Mouse (Mus musculus) MEL (cell line): ENCODE data around the gene Nudt15. TPM values are rescaled to one million over a fixed set of nuclear protein-coding genes. Genes with fewer than 3 reads are reported as not detected.

Experiments
- DNase-seq: peaks from one replicate; pipeline ENCODE4 v3.0.0; 2011; ENCODE audit warnings: low read depth, low spot score
- H3K27ac ChIP-seq: 2 replicates; pipeline ENCODE4 v1.5.1; 2012; ENCODE audit warnings: low read depth, mild to moderate bottlenecking, control low read depth, low read length, moderate library complexity; ENCODE audit not compliant: control insufficient read depth
- H3K27me3 ChIP-seq, 2 experiments: fragments of 150-350 bp in 1 of 2; sonication (generic) in 1 of 2; 2 replicates each; pipeline ENCODE4 v1.6.1; 2012; ENCODE audit warnings: low read length in 2 of 2, mild to moderate bottlenecking in 2 of 2, improper control_type of control experiment in 1 of 2, moderate library complexity in 1 of 2; ENCODE audit not compliant: insufficient read depth in 2 of 2, control insufficient read depth in 1 of 2
- H3K36me3 ChIP-seq, 2 experiments: 2 replicates each; pipeline ENCODE4 v1.6.1; 2012 to 2014; ENCODE audit warnings: low read length in 2 of 2, improper control_type of control experiment in 1 of 2, inconsistent platforms in 1 of 2, mild to moderate bottlenecking in 1 of 2; ENCODE audit not compliant: insufficient read depth in 2 of 2, control insufficient read depth in 1 of 2
- H3K4me1 ChIP-seq, 2 experiments: fragments of 150-350 bp in 1 of 2; sonication (generic) in 1 of 2; 2 replicates each; pipeline ENCODE4 v1.6.1; 2012; ENCODE audit warnings: low read length in 2 of 2, improper control_type of control experiment in 1 of 2, mild to moderate bottlenecking in 1 of 2; ENCODE audit not compliant: insufficient read depth in 2 of 2, control insufficient read depth in 1 of 2
- H3K4me3 ChIP-seq, 2 experiments: fragments of 150-350 bp in 1 of 2; sonication (generic) in 1 of 2; 2 replicates each; pipeline ENCODE4 v1.5.1; 2012; ENCODE audit warnings: low read depth in 2 of 2, low read length in 2 of 2, mild to moderate bottlenecking in 2 of 2, moderate library complexity in 2 of 2, control low read depth in 1 of 2, improper control_type of control experiment in 1 of 2; ENCODE audit not compliant: control insufficient read depth in 1 of 2, insufficient read depth in 1 of 2
- H3K79me2 ChIP-seq: 2 replicates; pipeline ENCODE4 v1.6.1; 2012; ENCODE audit warnings: mild to moderate bottlenecking, low read length, moderate library complexity; ENCODE audit not compliant: control insufficient read depth, poor library complexity, insufficient read depth
- H3K9ac ChIP-seq: 2 replicates; pipeline ENCODE4 v1.6.1; 2012; ENCODE audit warnings: low read depth, mild to moderate bottlenecking, control low read depth, low read length, moderate library complexity; ENCODE audit not compliant: control insufficient read depth, poor library complexity, severe bottlenecking
- H3K9me3 ChIP-seq: fragments of 150-350 bp; sonication (generic); replicated peaks from 2 replicates; pipeline ENCODE4 v1.6.1; 2012; ENCODE audit warnings: mild to moderate bottlenecking, low read length, improper control_type of control experiment, moderate library complexity; ENCODE audit not compliant: insufficient read depth
- BHLHE40 ChIP-seq: IDR thresholded peaks from 2 replicates; pipeline ENCODE4 v1.6.1; 2012; ENCODE audit warnings: low read depth, mild to moderate bottlenecking, inconsistent platforms, low read length, improper control_type of control experiment, borderline replicate concordance
- EP300 ChIP-seq, 2 experiments: IDR thresholded peaks; 2 replicates each; pipeline ENCODE4 v1.6.1; 2011; ENCODE audit warnings: improper control_type of control experiment in 2 of 2, low read length in 2 of 2, low read depth in 1 of 2, mild to moderate bottlenecking in 1 of 2
- GABPA ChIP-seq: IDR thresholded peaks from 2 replicates; pipeline ENCODE4 v1.6.1; 2012; ENCODE audit warnings: low read depth, mild to moderate bottlenecking, inconsistent platforms, low read length, improper control_type of control experiment, moderate library complexity
- JUND ChIP-seq: IDR thresholded peaks from 2 replicates; pipeline ENCODE4 v1.6.1; 2011; ENCODE audit warnings: low read depth, mild to moderate bottlenecking, improper control_type of control experiment, low read length
- MAFK ChIP-seq: IDR thresholded peaks from 2 replicates; pipeline ENCODE4 v1.6.1; 2011; ENCODE audit warnings: low read depth, mild to moderate bottlenecking, low read length, improper control_type of control experiment, borderline replicate concordance
- MAZ ChIP-seq: IDR thresholded peaks from 2 replicates; pipeline ENCODE4 v1.6.1; 2012; ENCODE audit warnings: low read depth, mild to moderate bottlenecking, inconsistent platforms, low read length, improper control_type of control experiment
- MYB ChIP-seq: IDR thresholded peaks from 2 replicates; pipeline ENCODE4 v1.6.1; 2011; ENCODE audit warnings: mild to moderate bottlenecking, low read depth, low read length, improper control_type of control experiment
- MYC ChIP-seq: IDR thresholded peaks from 2 replicates; pipeline ENCODE4 v1.6.1; 2011; ENCODE audit warnings: low read depth, mild to moderate bottlenecking, low read length, improper control_type of control experiment, moderate library complexity
- NELFE ChIP-seq: IDR thresholded peaks from 2 replicates; pipeline ENCODE4 v1.6.1; 2011; ENCODE audit warnings: low read depth, low read length, improper control_type of control experiment
- NRF1 ChIP-seq: IDR thresholded peaks from 2 replicates; pipeline ENCODE4 v1.6.1; 2014; ENCODE audit warnings: low read depth, mild to moderate bottlenecking, inconsistent platforms, low read length, improper control_type of control experiment, moderate library complexity; ENCODE audit not compliant: poor library complexity, insufficient read depth, severe bottlenecking
- POLR2AphosphoS2 ChIP-seq: IDR thresholded peaks from 2 replicates; pipeline ENCODE4 v1.6.1; 2011; ENCODE audit warnings: low read length, improper control_type of control experiment
- POLR2AphosphoS5 ChIP-seq: IDR thresholded peaks from 2 replicates; pipeline ENCODE4 v1.6.1; 2012; ENCODE audit warnings: low read depth, borderline replicate concordance, mild to moderate bottlenecking, inconsistent platforms, low read length, moderate library complexity, mixed read lengths
- RCOR1 ChIP-seq: IDR thresholded peaks from 2 replicates; pipeline ENCODE4 v1.6.1; 2012; ENCODE audit warnings: low read depth, mild to moderate bottlenecking, inconsistent platforms, low read length, improper control_type of control experiment
- SMC3 ChIP-seq: IDR thresholded peaks from 2 replicates; pipeline ENCODE4 v1.6.1; 2011; ENCODE audit warnings: low read depth, low read length, improper control_type of control experiment
- TAL1 ChIP-seq: IDR thresholded peaks from 2 replicates; pipeline ENCODE4 v1.6.1; 2012; ENCODE audit warnings: mild to moderate bottlenecking, inconsistent platforms, low read length, moderate library complexity, mixed read lengths
- TCF12 ChIP-seq: IDR thresholded peaks from 2 replicates; pipeline ENCODE4 v1.6.1; 2014; ENCODE audit warnings: low read depth, mild to moderate bottlenecking, inconsistent platforms, low read length, improper control_type of control experiment, moderate library complexity
- USF2 ChIP-seq, 2 experiments: IDR thresholded peaks; 2 replicates each; pipeline ENCODE4 v1.6.1; 2011 to 2012; ENCODE audit warnings: improper control_type of control experiment in 2 of 2, low read length in 2 of 2, borderline replicate concordance in 1 of 2, inconsistent platforms in 1 of 2, low read depth in 1 of 2, mild to moderate bottlenecking in 1 of 2; ENCODE audit not compliant: insufficient read depth in 1 of 2
- ZKSCAN1 ChIP-seq: IDR thresholded peaks from 2 replicates; pipeline ENCODE4 v1.6.1; 2012; ENCODE audit warnings: low read depth, mild to moderate bottlenecking, inconsistent platforms, low read length, improper control_type of control experiment, moderate library complexity
- ZMIZ1 ChIP-seq: IDR thresholded peaks from 2 replicates; pipeline ENCODE4 v1.6.1; 2012; ENCODE audit warnings: low read depth, mild to moderate bottlenecking, inconsistent platforms, low read length, improper control_type of control experiment, moderate library complexity
- ZNF384 ChIP-seq: IDR thresholded peaks from 2 replicates; pipeline ENCODE4 v1.6.1; 2012; ENCODE audit warnings: low read depth, mild to moderate bottlenecking, inconsistent platforms, low read length, improper control_type of control experiment
- polyA plus RNA-seq, 2 experiments: library from polyadenylated mRNA; stranded (reverse) in 1 of 2; unstranded in 1 of 2; fragments of >175 nt in 1 of 2; fragments of >200 nt in 1 of 2; gene quantifications; 2 replicates each; pipeline versions ENCODE4 v1.2.1 to v1.2.4; 2012; ENCODE audit warnings: low replicate concordance in 2 of 2, low read depth in 1 of 2; ENCODE audit not compliant: insufficient read length in 2 of 2, insufficient read depth in 1 of 2, missing spikeins in 1 of 2
- total RNA-seq: library from RNA; depleted of rRNA; stranded (reverse); fragments of 300-350 nt; gene quantifications from 2 replicates; pipeline ENCODE4 v1.2.3, GENCODE M21; 2012

The Nudt15 gene
- total and polyA plus RNA-seq, 3 experiments: 8.8 to 12.3 TPM; not detected in 1

DNA sequence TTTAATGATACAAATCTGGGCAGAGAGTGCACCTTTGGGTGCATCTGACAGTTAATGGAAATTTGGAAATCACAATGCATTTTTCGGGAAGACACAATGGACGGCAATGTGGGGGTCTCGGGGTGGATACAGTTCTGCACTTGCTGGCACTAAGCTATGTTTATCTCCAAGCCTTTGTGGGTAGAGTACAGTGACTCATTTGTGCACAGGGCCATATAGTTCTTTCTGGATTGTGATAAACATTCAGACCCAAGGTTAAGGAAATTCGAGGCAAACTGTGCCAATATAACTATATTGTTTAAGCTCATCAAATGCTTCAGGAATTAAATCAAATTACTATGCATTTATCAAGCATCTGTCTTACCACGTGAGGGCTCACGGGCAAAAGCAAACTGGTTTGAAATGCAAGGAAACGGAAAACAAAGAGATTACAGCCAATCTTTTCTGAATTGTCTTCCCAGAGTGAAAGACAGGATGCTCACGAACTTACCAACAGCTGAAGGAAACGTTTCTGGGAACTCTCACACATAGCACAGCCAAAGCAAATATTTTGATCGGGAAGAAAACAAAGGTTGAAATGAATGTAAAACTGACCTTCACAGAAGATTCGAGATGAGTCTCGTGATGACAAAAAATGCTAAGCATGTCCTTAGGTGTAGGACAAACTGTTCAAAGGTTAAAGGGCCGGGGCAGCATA is 44.7 kb downstream of the Nudt15 start:
- no peak overlapping the region for H3K27ac ChIP-seq
- no peak overlapping the region for H3K9ac ChIP-seq
- no peak overlapping the region for H3K4me3 ChIP-seq
- no peak for TF ChIP-seq RCOR1
- TF ChIP-seq ZNF384: no peak
- TF ChIP-seq TAL1: no peak
- TF ChIP-seq SMC3: no peak
- TF ChIP-seq ZKSCAN1: no peak
- no peak for TF ChIP-seq JUND
- TF ChIP-seq NELFE: no peak
- TF ChIP-seq BHLHE40: no peak
- TF ChIP-seq POLR2AphosphoS2: no peak
- peak; percentile 17 for DNase-seq
- H3K9me3 ChIP-seq: no peaks in the 10 kb centered on the region
- H3K4me1 ChIP-seq: peaks cover 3 to 14% of the 10 kb centered on the region in 2 experiments; a peak in 3 of 4 replicates
- H3K79me2 ChIP-seq: no peaks in the 10 kb centered on the region
- H3K36me3 ChIP-seq: peaks cover 0 to 2% of the 10 kb centered on the region in 2 experiments; a peak in 2 of 4 replicates
- peaks cover 0 to 2% of the 10 kb centered on the region in 2 experiments; a peak in 1 of 4 replicates for H3K27me3 ChIP-seq

- H3K27me3 ChIP-seq: peaks cover 0 to 2% of the 10 kb centered on the region in 2 experiments; a peak in 1 of 4 replicates
- no peak overlapping the region for H3K9ac ChIP-seq
- TF ChIP-seq SMC3 (no peak), TAL1 (no peak), EP300 (IDR thresholded peaks at IDR 0.05; ENCODE audit: low read depth in 1 of 2, low read length in 2 of 2) (no peak), BHLHE40 (no peak), MAFK (no peak), POLR2AphosphoS5 (no peak), MYB (no peak), GABPA (no peak), ZMIZ1 (no peak), ZNF384 (no peak), TCF12 (no peak), MYC (no peak), USF2 (IDR thresholded peaks at IDR 0.05; ENCODE audit: borderline replicate concordance in 1 of 2, insufficient read depth in 1 of 2, low read depth in 1 of 2, low read length in 2 of 2) (no peak), MAZ (no peak), NRF1 (no peak)
- H3K36me3 ChIP-seq: peaks cover 0 to 2% of the 10 kb centered on the region in 2 experiments; a peak in 2 of 4 replicates
- H3K79me2 ChIP-seq: no peaks in the 10 kb centered on the region
- DNase-seq: no peak
- no peak overlapping the region for H3K27ac ChIP-seq
- H3K9me3 ChIP-seq: no peaks in the 10 kb centered on the region
- H3K4me1 ChIP-seq: peaks cover 3 to 11% of the 10 kb centered on the region in 2 experiments; a peak in 3 of 4 replicates
- no peak overlapping the region for H3K4me3 ChIP-seq
Measured at GRCm38 (mm10) chr14:73502591-73503184, 45.4 kb downstream of the Nudt15 start.
